Mouse (Mus musculus) effector memory CD4-positive, alpha-beta T cell, adult 7 months (primary cell): ENCODE results near the gene Tomm20. TPM values are rescaled to one million over a fixed set of nuclear protein-coding genes. Genes with fewer than 3 reads are reported as not detected.

Experiments
- polyA plus RNA-seq: library from polyadenylated mRNA; unstranded; fragments of 100-300 nt; shearing (Covaris generic); gene quantifications from one replicate; pipeline ENCODE4 v1.2.1, GENCODE M21; 2017

Gene Tomm20
- 164 TPM for polyA plus RNA-seq

GRCm38 (mm10) chr8:126945730-126946163 lies at the start of gene Tomm20:
TSS of gene Tomm20 (minus strand) at chr8:126945844.

GRCm38 (mm10) chr8:126970579-126971313 lies 25.1 kb upstream of the Tomm20 start, which contains the start of gene Rbm34:
TSS of gene Rbm34 (minus strand) at chr8:126971071.

Other genes with a start within 250 kb of the Tomm20 start
- 40.8 TPM for gene Rbm34, start 25.2 kb upstream of the Tomm20 start, polyA plus RNA-seq
- 2.6 TPM for gene Pard3, start 118.0 kb upstream of the Tomm20 start, polyA plus RNA-seq